Mouse (Mus musculus) CH12.LX (cell line): ENCODE measurements around the gene Atp6v0c. TPM values are rescaled to one million over a fixed set of nuclear protein-coding genes. Genes with fewer than 3 reads are reported as not detected.

Experiments used
- DNase-seq: peaks from one replicate; pipeline ENCODE4 v3.0.0-alpha.2; 2013; ENCODE audit errors: extremely low read depth
- H3K27ac ChIP-seq: 2 replicates; pipeline ENCODE4 v1.5.1; 2012; ENCODE audit warnings: low read depth, mild to moderate bottlenecking, control low read depth, moderate library complexity; ENCODE audit not compliant: insufficient read depth
- H3K27me3 ChIP-seq: replicated peaks from 2 replicates; pipeline ENCODE3; 2012; ENCODE audit warnings: inconsistent platforms
- H3K36me3 ChIP-seq, 2 experiments: replicated peaks in 1 of 2; 2 replicates each; pipeline versions ENCODE3 to v1.6.1; 2012; ENCODE audit warnings: inconsistent platforms in 1 of 2, low read length in 1 of 2, mild to moderate bottlenecking in 1 of 2, mixed read lengths in 1 of 2, moderate library complexity in 1 of 2; ENCODE audit not compliant: control insufficient read depth in 1 of 2, insufficient read depth in 1 of 2
- H3K4me1 ChIP-seq, 2 experiments: 2 replicates each; pipeline ENCODE4 v1.6.1; 2012; ENCODE audit warnings: inconsistent platforms in 1 of 2, moderate library complexity in 1 of 2; ENCODE audit not compliant: insufficient read depth in 2 of 2, control insufficient read depth in 1 of 2
- H3K4me2 ChIP-seq: 2 replicates; pipeline ENCODE4 v1.6.1; 2012; ENCODE audit warnings: low read depth, mild to moderate bottlenecking, control low read depth; ENCODE audit not compliant: poor library complexity, insufficient read depth, severe bottlenecking
- H3K4me3 ChIP-seq, 3 experiments: fragments of 150-350 bp in 1 of 3; sonication (generic) in 1 of 3; replicated peaks in 1 of 3; 2 replicates each; pipeline versions ENCODE3 to v1.5.1; 2011 to 2012; ENCODE audit warnings: low read depth in 2 of 3, low read length in 2 of 3, mild to moderate bottlenecking in 2 of 3, moderate library complexity in 2 of 3, control low read depth in 1 of 3, improper control_type of control experiment in 1 of 3, inconsistent platforms in 1 of 3, mixed read lengths in 1 of 3; ENCODE audit not compliant: poor library complexity in 1 of 3
- H3K79me2 ChIP-seq: replicated peaks from 2 replicates; pipeline ENCODE4 v1.6.1; 2012; ENCODE audit warnings: mild to moderate bottlenecking, moderate library complexity; ENCODE audit not compliant: control insufficient read depth, poor library complexity, insufficient read depth, severe bottlenecking; ENCODE audit errors: extremely low read depth
- H3K9ac ChIP-seq: 2 replicates; pipeline ENCODE4 v1.6.1; 2012; ENCODE audit warnings: low read depth, mild to moderate bottlenecking, control low read depth, moderate library complexity; ENCODE audit not compliant: insufficient read depth
- H3K9me3 ChIP-seq: replicated peaks from 2 replicates; pipeline ENCODE3; 2012; ENCODE audit warnings: low read length, inconsistent platforms, mixed read lengths
- BHLHE40 ChIP-seq: IDR thresholded peaks from 2 replicates; pipeline ENCODE4 v1.6.1; 2011; ENCODE audit warnings: mild to moderate bottlenecking, low read depth, low read length, improper control_type of control experiment
- CTCF ChIP-seq, 2 experiments: IDR thresholded peaks in 1 of 2; conservative IDR thresholded peaks in 1 of 2; 2 replicates each; pipeline ENCODE4 v1.5.1; 2011 to 2012; ENCODE audit warnings: low read depth in 2 of 2, low read length in 2 of 2, improper control_type of control experiment in 1 of 2, inconsistent platforms in 1 of 2, mild to moderate bottlenecking in 1 of 2, moderate library complexity in 1 of 2
- ELF1 ChIP-seq: IDR thresholded peaks from 2 replicates; pipeline ENCODE4 v1.6.1; 2014; ENCODE audit warnings: low read depth, mild to moderate bottlenecking, inconsistent platforms, low read length, improper control_type of control experiment
- IRF4 ChIP-seq: IDR thresholded peaks from 2 replicates; pipeline ENCODE4 v1.6.1; 2014; ENCODE audit warnings: low read depth, mild to moderate bottlenecking, inconsistent platforms, low read length, improper control_type of control experiment
- JUN ChIP-seq: IDR thresholded peaks from 2 replicates; pipeline ENCODE4 v1.6.1; 2011; ENCODE audit warnings: low read depth, mild to moderate bottlenecking, low read length, improper control_type of control experiment, moderate library complexity; ENCODE audit not compliant: insufficient read depth
- MXI1 ChIP-seq: IDR thresholded peaks from 2 replicates; pipeline ENCODE4 v1.6.1; 2011; ENCODE audit warnings: mild to moderate bottlenecking, low read depth, low read length, improper control_type of control experiment
- NELFE ChIP-seq: IDR thresholded peaks from 2 replicates; pipeline ENCODE4 v1.6.1; 2011; ENCODE audit warnings: low read depth, low read length, improper control_type of control experiment
- NRF1 ChIP-seq: IDR thresholded peaks from 2 replicates; pipeline ENCODE4 v1.6.1; 2014; ENCODE audit warnings: low read depth, mild to moderate bottlenecking, inconsistent platforms, low read length, improper control_type of control experiment, moderate library complexity
- PAX5 ChIP-seq: IDR thresholded peaks from 2 replicates; pipeline ENCODE4 v1.6.1; 2012; ENCODE audit warnings: low read length, inconsistent platforms, mixed read lengths
- RAD21 ChIP-seq: IDR thresholded peaks from 2 replicates; pipeline ENCODE4 v1.6.1; 2011; ENCODE audit warnings: low read depth, mild to moderate bottlenecking, low read length, improper control_type of control experiment, moderate library complexity
- RCOR1 ChIP-seq: conservative IDR thresholded peaks from 2 replicates; pipeline ENCODE4 v1.6.1; 2012; ENCODE audit warnings: low read depth, mild to moderate bottlenecking, inconsistent platforms, low read length, improper control_type of control experiment
- SMC3 ChIP-seq: IDR thresholded peaks from 2 replicates; pipeline ENCODE4 v1.6.1; 2011; ENCODE audit warnings: low read depth, low read length, improper control_type of control experiment
- TBP ChIP-seq: conservative IDR thresholded peaks from 2 replicates; pipeline ENCODE4 v1.6.1; 2011; ENCODE audit warnings: low read depth, low read length, improper control_type of control experiment
- TCF12 ChIP-seq: IDR thresholded peaks from 2 replicates; pipeline ENCODE4 v1.6.1; 2014; ENCODE audit warnings: low read depth, mild to moderate bottlenecking, inconsistent platforms, low read length, improper control_type of control experiment
- UBTF ChIP-seq: IDR thresholded peaks from 2 replicates; pipeline ENCODE4 v1.6.1; 2012; ENCODE audit warnings: low read depth, mild to moderate bottlenecking, inconsistent platforms, low read length, improper control_type of control experiment, moderate library complexity
- USF1 ChIP-seq: IDR thresholded peaks from 2 replicates; pipeline ENCODE4 v1.6.1; 2014; ENCODE audit warnings: low read depth, mild to moderate bottlenecking, inconsistent platforms, low read length, improper control_type of control experiment
- USF2 ChIP-seq: conservative IDR thresholded peaks from 2 replicates; pipeline ENCODE4 v1.6.1; 2011; ENCODE audit warnings: low read depth, low read length, improper control_type of control experiment
- ZNF384 ChIP-seq: IDR thresholded peaks from 2 replicates; pipeline ENCODE4 v1.6.1; 2012; ENCODE audit warnings: low read depth, low read length, improper control_type of control experiment, inconsistent platforms
- dilution Hi-C: fragments of 300-500 bp; cut with MboI; formaldehyde crosslinking; loops from 2 replicates; pipeline ENCODE4 v1.14.3; 2020; ENCODE audit warnings: low sequenced_read_pairs; ENCODE audit not compliant: extremely low pct_unique_long_range_greater_than_20kb, extremely low pct_ligation_motif_present
- in situ Hi-C: fragments of 300-500 bp; cut with MboI; formaldehyde crosslinking; loops from 3 replicates; pipeline ENCODE4 v1.14.3; 2019; ENCODE audit warnings: low sequenced_read_pairs, low pct_ligation_motif_present, low pct_unique_long_range_greater_than_20kb, mixed read lengths
- polyA plus RNA-seq: library from polyadenylated mRNA; unstranded; fragments of >175 nt; gene quantifications from 2 replicates; pipeline ENCODE4 v1.2.1, GENCODE M21; 2012; ENCODE audit warnings: low read depth; ENCODE audit not compliant: insufficient read length
- total RNA-seq, 2 experiments: library from RNA; depleted of rRNA; stranded (reverse); fragments of 300-350 nt in 1 of 2; fragments of >200 nt in 1 of 2; gene quantifications; 2 replicates each; pipeline ENCODE4 v1.2.3; 2012 to 2014

Atp6v0c gene
- total and polyA plus RNA-seq, 3 experiments = 49.1 to 407 (median 83.2) TPM

DNA sequence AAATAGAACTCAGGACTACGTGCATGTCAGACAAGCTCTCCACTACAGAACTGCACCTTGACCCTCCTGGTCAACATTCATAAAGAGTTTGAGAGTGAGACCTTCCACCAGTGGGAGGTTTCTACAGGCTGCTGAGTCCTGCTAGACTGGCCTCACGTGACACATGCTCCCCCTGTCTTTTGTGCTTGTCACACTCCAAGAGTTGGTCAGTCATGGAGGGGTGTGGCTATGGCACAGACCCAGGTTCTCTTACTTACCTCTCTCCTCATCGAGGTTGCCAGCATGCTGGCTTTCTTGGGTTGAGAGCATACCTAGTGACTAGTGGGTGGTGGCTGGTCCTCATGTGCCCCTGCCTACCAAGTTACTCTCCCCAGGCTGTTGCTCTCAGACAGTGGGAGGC is 15.0 kb downstream of the Atp6v0c start:
- dilution Hi-C loops (no loop called here), in situ Hi-C loops (no loop called here)
- Histone ChIP-seq H3K27me3 (no peaks in the 10 kb centered on the region), H3K9ac (no peak overlapping the region), H3K27ac (no peak overlapping the region), H3K36me3 (no peaks in the 10 kb centered on the region), H3K79me2 (no peaks in the 10 kb centered on the region), H3K4me2 (no peak overlapping the region), H3K4me1 (peaks cover 2 to 20% of the 10 kb centered on the region in 2 experiments; a peak in 2 of 4 replicates), H3K4me3 (no peak overlapping the region), H3K9me3 (no peaks in the 10 kb centered on the region)
- DNase-seq = no peak
- TF ChIP-seq RCOR1 (no peak), BHLHE40 (peak; percentile 37; the same call in 1 of the 2 replicates)

DNA sequence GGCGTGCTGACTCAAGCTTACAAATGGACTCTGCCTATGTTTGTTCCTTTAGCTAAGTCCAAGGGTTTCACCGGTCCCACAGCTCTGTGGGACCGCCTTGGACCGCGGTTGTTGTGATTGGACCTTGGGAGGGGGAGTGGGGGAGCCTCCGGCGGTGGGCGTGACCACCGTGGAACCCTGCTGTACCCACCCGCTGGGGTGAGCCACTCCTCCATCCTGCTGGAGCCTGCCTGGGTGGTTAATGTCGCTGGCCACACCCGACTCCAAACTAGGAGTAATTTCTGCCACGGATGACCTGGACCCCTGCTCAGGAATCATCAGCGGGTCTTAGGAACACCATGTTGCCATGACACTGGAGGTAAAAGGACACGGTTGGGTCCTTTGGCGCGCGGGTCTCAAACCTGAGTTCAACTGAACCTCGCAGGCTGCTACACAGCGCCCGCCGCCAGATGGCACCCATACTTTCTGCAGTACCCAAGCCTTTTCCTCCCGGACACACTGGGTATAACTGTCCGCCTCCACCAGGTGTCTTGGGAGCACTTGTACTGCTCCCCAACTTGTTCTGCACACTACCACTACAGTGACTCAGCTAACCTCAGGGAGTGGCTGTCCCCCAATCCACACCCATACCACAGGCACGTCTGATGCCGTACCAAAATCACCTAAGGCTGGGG is 17.5 kb downstream of the Atp6v0c start:
- TF ChIP-seq MXI1 = peak; percentile 54; the same call in 1 of the 2 replicates
- no peak for TF ChIP-seq USF2
- TF ChIP-seq NRF1 = no peak
- TF ChIP-seq TCF12 = peak; percentile 41; the same call in 1 of the 2 replicates
- TF ChIP-seq TBP = no peak
- peak; percentile 30; the same call in 1 of the 2 replicates for TF ChIP-seq NELFE
- no peak for TF ChIP-seq JUN
- TF ChIP-seq USF1 = no peak
- TF ChIP-seq PAX5 = no peak
- no peak for TF ChIP-seq BHLHE40
- TF ChIP-seq IRF4 = peak; percentile 34; the same call in 1 of the 2 replicates
- peak; percentile 72 for TF ChIP-seq RAD21
- peak; percentile 87 for TF ChIP-seq SMC3
- no peak for TF ChIP-seq ZNF384
- peak; percentile 26; the same call in 1 of the 2 replicates for TF ChIP-seq ELF1
- peak in 1 of 2 experiments; percentile 98; a peak in 3 of 4 replicates for TF ChIP-seq CTCF (conservative IDR thresholded peaks at IDR 0.05 in 1 of 2, IDR thresholded peaks at IDR 0.05 in 1 of 2; ENCODE audit: low read depth in 2 of 2, low read length in 2 of 2)
- TF ChIP-seq UBTF = 0 out of 2 replicates have a peak, but pooled peaks have one; percentile 47
- TF ChIP-seq, all 38 proteins: peak for 9
- H3K4me3 ChIP-seq = peak overlapping the region; percentile 42 to 53 (median 50)
- dilution Hi-C loops = no loop called here
- H3K4me1 ChIP-seq = peaks cover 2 to 20% of the 10 kb centered on the region in 2 experiments; a peak in 2 of 4 replicates
- no peaks in the 10 kb centered on the region for H3K9me3 ChIP-seq
- H3K27me3 ChIP-seq = no peaks in the 10 kb centered on the region
- peak overlapping the region; percentile 2; the same call in 1 of the 2 replicates for H3K9ac ChIP-seq
- in situ Hi-C loops = no loop called here
- no peaks in the 10 kb centered on the region for H3K79me2 ChIP-seq
- no peaks in the 10 kb centered on the region for H3K36me3 ChIP-seq
- H3K27ac ChIP-seq = no peak overlapping the region
- H3K4me2 ChIP-seq = peak overlapping the region; percentile 32
- peak; percentile 83 for DNase-seq
